Mouse (Mus musculus) adrenal gland, postnatal 14 days (tissue): ENCODE measurements around the gene Akt3. TPM values are rescaled to one million over a fixed set of nuclear protein-coding genes. Genes with fewer than 3 reads are reported as not detected.

Experiments
- DNase-seq: peaks from one replicate; pipeline ENCODE4 v3.0.0; 2021; ENCODE audit warnings: mixed read lengths
- total RNA-seq: library from RNA; stranded (reverse); gene quantifications from 2 replicates; pipeline ENCODE4 v1.2.3, GENCODE M21; 2021

Akt3 gene
- total RNA-seq, 1 experiment from 2014 or later: 26.9 TPM

DNA sequence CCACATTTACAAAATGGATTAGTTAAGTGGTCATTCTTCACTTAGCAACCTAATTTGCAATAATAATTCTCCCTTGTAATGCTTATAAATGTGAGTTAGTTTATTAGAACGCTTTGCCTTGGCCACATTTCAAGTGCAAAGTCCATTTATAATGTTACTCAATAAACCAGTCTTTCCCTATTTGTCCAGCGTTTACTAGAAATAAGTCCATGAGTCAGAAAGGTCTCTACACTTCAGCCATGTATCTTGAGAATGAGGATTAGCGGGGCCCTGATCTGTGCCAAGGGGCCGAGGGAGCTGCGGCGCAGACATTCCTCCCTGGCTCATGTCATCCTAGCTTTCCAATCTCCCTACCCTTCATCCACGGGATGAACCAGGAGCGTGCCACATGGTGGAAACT, 275.3 kb downstream of the Akt3 start:
- DNase-seq: no peak

DNA sequence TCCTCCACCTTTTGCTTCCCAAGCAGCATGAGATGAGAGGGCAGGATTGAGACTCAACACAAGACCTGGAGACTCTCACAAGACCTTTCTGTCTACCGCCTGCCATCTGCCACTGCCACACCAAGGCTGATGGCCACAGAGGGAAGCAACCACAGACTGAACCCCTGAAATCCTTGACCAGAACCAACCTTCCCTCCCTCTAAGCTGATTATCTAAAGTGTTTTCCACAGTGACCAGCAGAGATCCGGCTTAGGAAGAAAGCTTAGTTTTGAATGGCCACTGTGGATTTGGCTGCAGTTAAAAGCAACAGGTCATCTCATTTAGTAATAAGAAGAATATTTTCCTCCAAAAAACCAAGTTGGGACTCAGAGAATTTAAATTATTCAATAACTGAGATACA, 276.5 kb downstream of the Akt3 start:
- no peak for DNase-seq

- no peak for DNase-seq
These were observed 277.1 kb downstream of the Akt3 start for GRCm38 (mm10) chr1:176980801-176981400.

DNA sequence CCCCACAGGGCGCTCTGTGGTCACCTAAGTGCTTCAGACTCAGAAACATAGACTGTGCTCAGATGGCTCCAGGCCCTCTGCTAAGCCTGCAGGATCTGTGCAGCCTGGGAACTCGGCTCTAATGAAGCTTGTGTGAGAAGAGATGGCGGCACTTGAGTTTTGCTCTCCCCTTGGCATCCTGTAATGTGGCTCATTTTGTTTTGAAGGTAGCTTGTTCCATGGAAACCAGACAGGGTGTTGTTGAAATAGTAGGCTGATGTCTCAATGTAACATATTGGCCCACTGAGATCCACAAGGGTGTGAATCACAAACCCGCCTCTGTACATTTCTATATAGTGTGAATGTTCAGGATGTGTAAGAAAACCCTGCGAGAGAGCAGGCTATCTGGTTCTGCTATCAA, 277.9 kb downstream of the Akt3 start:
- no peak for DNase-seq

DNA sequence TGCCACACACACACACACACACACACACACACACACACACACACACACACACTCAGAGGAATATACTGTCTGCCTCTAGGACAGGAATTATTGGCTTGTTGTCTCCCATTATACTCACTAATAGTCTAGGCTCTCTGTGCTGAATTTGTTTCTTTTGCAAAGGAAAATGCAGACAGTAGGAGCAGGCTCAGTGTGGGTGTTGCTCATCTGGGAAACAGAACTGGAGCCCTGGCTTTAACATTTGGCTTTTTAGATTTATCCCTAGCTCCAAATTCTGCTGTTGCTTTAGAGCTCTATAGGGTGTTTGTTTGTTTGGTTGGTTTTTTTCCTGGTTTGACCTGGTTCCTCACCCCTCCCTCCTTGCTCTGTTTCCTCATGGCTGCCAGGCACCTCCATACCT, 278.8 kb downstream of the Akt3 start:
- DNase-seq: no peak

- DNase-seq: no peak
These were observed 284.5 kb downstream of the Akt3 start for GRCm38 (mm10) chr1:176973356-176974088.

GRCm38 (mm10) chr1:176971479-176971797, 286.6 kb downstream of the Akt3 start:
- no peak for DNase-seq

- DNase-seq: no peak
These were observed 287.1 kb downstream of the Akt3 start for GRCm38 (mm10) chr1:176970635-176971478.

Other genes starting within 250 kb of the Akt3 start
- 31.0 and 33.8 TPM in 2 replicates for gene Zbtb18, start 184.1 kb upstream of the Akt3 start, total RNA-seq